Mouse (Mus musculus) ES-Bruce4 (cell line): ENCODE data around the gene Pank1.

ENCODE experiments used
- CTCF ChIP-seq: IDR thresholded peaks from one replicate; pipeline ENCODE4 v1.8.1; 2011; ENCODE audit warnings: low read depth, low read length
- EP300 ChIP-seq: IDR thresholded peaks from 2 replicates; pipeline ENCODE4 v1.6.1; 2011; ENCODE audit warnings: low read depth, low read length; ENCODE audit not compliant: insufficient read depth
- POLR2A ChIP-seq: IDR thresholded peaks from one replicate; pipeline ENCODE4 v1.8.1; 2011; ENCODE audit warnings: low read length; ENCODE audit not compliant: insufficient read depth

GRCm38 (mm10) chr19:34890981-34891380, 11.7 kb upstream of the Pank1 start:
- TF ChIP-seq POLR2A (no peak), CTCF (no peak), EP300 (no peak)
